Mouse (Mus musculus): Measurements from ENCODE around the gene Hist1h2ai. TPM values are rescaled to one million over a fixed set of nuclear protein-coding genes. Genes with fewer than 3 reads are reported as not detected.

Hist1h2ai gene
- polyA plus RNA-seq, 2 experiments from 2014 or later: 41.5 TPM; not detected in 1

Other genes starting within 250 kb of the Hist1h2ai start
- gene Nkapl, start 247.9 kb upstream of the Hist1h2ai start, polyA plus RNA-seq (2017; shearing (Covaris generic)): under 1 TPM in 1 of 2 experiments, not detected in 1; 0.36 TPM
- gene Zkscan4, start 237.5 kb upstream of the Hist1h2ai start, polyA plus RNA-seq (2017; shearing (Covaris generic)): not detected
- not detected for gene Gm10065, start 237.0 kb upstream of the Hist1h2ai start, polyA plus RNA-seq (2017; shearing (Covaris generic))
- under 1 TPM; 0.51 to 0.95 TPM for gene AK157302, start 221.2 kb upstream of the Hist1h2ai start, polyA plus RNA-seq (2017; shearing (Covaris generic))
- 10 to 100 TPM in 1 of 2 experiments, not detected in 1; 29.3 TPM for gene Gm11273, start 215.0 kb upstream of the Hist1h2ai start, polyA plus RNA-seq (2017; shearing (Covaris generic))
- gene Zkscan8, start 185.3 kb upstream of the Hist1h2ai start, polyA plus RNA-seq (2017; shearing (Covaris generic)): 1 to 10 TPM; 5.2 to 6.1 TPM
- not detected for gene Olfr1366, start 173.6 kb upstream of the Hist1h2ai start, polyA plus RNA-seq (2017; shearing (Covaris generic))
- gene Olfr1535, start 156.5 kb upstream of the Hist1h2ai start, polyA plus RNA-seq (2017; shearing (Covaris generic)): under 1 TPM in 1 of 2 experiments, not detected in 1; 0.32 TPM
- gene Olfr1364, start 134.7 kb upstream of the Hist1h2ai start, polyA plus RNA-seq (2017; shearing (Covaris generic)): not detected
- not detected for gene Olfr1362, start 102.4 kb upstream of the Hist1h2ai start, polyA plus RNA-seq (2017; shearing (Covaris generic))
- gene Olfr11, start 73.9 kb upstream of the Hist1h2ai start, polyA plus RNA-seq (2017; shearing (Covaris generic)): not detected
- not detected for gene Olfr1361, start 53.0 kb upstream of the Hist1h2ai start, polyA plus RNA-seq (2017; shearing (Covaris generic))
- not detected for gene Olfr1360, start 39.0 kb upstream of the Hist1h2ai start, polyA plus RNA-seq (2017; shearing (Covaris generic))
- gene Olfr1359, start 18.3 kb upstream of the Hist1h2ai start, polyA plus RNA-seq (2017; shearing (Covaris generic)): not detected
- not detected for gene Hist1h2bl, start 279 bp upstream of the Hist1h2ai start, polyA plus RNA-seq (2017; shearing (Covaris generic))
- 1 to 10 TPM; 2.1 to 2.5 TPM for gene Hist1h3h, start 1.2 kb downstream of the Hist1h2ai start, polyA plus RNA-seq (2017; shearing (Covaris generic))
- gene Hist1h2bm, start 5.6 kb downstream of the Hist1h2ai start, polyA plus RNA-seq (2017; shearing (Covaris generic)): 1 to 10 TPM; 1.8 to 2.5 TPM
- not detected for gene Hist1h4j, start 18.6 kb downstream of the Hist1h2ai start, polyA plus RNA-seq (2017; shearing (Covaris generic))
- 10 to 100 TPM in 1 of 2 experiments, 1 to 10 TPM in 1; 8.2 to 16.8 TPM for gene Hist1h4k, start 34.1 kb downstream of the Hist1h2ai start, polyA plus RNA-seq (2017; shearing (Covaris generic))
- 1 to 10 TPM in 1 of 2 experiments, not detected in 1; 2.1 TPM for gene Hist1h2ak, start 37.4 kb downstream of the Hist1h2ai start, polyA plus RNA-seq (2017; shearing (Covaris generic))
- gene Hist1h2bn, start 37.7 kb downstream of the Hist1h2ai start, polyA plus RNA-seq (2017; shearing (Covaris generic)): 1 to 10 TPM in 1 of 2 experiments, not detected in 1; 5.6 TPM
- gene Hist1h1b, start 64.2 kb downstream of the Hist1h2ai start, polyA plus RNA-seq (2017; shearing (Covaris generic)): 1 to 10 TPM; 3.6 to 5.1 TPM
- gene Hist1h3i, start 66.9 kb downstream of the Hist1h2ai start, polyA plus RNA-seq (2017; shearing (Covaris generic)): not detected
- gene Hist1h2an, start 70.8 kb downstream of the Hist1h2ai start, polyA plus RNA-seq (2017; shearing (Covaris generic)): 1 to 10 TPM in 1 of 2 experiments, not detected in 1; 8.0 TPM
- gene Hist1h2bp, start 71.0 kb downstream of the Hist1h2ai start, polyA plus RNA-seq (2017; shearing (Covaris generic)): not detected
- gene Hist1h2bq, start 93.8 kb downstream of the Hist1h2ai start, polyA plus RNA-seq (2017; shearing (Covaris generic)): 1 to 10 TPM; 4.9 to 6.4 TPM
- gene Hist1h2ao, start 94.0 kb downstream of the Hist1h2ai start, polyA plus RNA-seq (2017; shearing (Covaris generic)): not detected
- gene Hist1h4m, start 95.3 kb downstream of the Hist1h2ai start, polyA plus RNA-seq (2017; shearing (Covaris generic)): 10 to 100 TPM in 1 of 2 experiments, not detected in 1; 21.4 TPM
- gene Hist1h4n, start 115.8 kb downstream of the Hist1h2ai start, polyA plus RNA-seq (2017; shearing (Covaris generic)): 10 to 100 TPM in 1 of 2 experiments, not detected in 1; 12.8 TPM
- 100 to 1,000 TPM in 1 of 2 experiments, 10 to 100 TPM in 1; 94.5 to 115 TPM for gene Hist1h2ap, start 117.1 kb downstream of the Hist1h2ai start, polyA plus RNA-seq (2017; shearing (Covaris generic))
- gene Hist1h2br, start 117.3 kb downstream of the Hist1h2ai start, polyA plus RNA-seq (2017; shearing (Covaris generic)): 1 to 10 TPM; 4.7 to 6.5 TPM
- gene Zfp184, start 228.7 kb downstream of the Hist1h2ai start, polyA plus RNA-seq (2017; shearing (Covaris generic)): under 1 TPM in 1 of 2 experiments, not detected in 1; 0.37 TPM

All from CD4-positive, CD25-positive, alpha-beta regulatory T cell, adult 4 months (primary cell).